Mouse (Mus musculus) kidney, postnatal 0 days (tissue): Measurements from ENCODE around the gene Kcne3. TPM values are rescaled to one million over a fixed set of nuclear protein-coding genes. Genes with fewer than 3 reads are reported as not detected.

Experiments used
- ATAC-seq: fragments of 200-750 bp; cut with Nextera tagmentation; replicated peaks from 2 replicates; pipeline ENCODE4 v1.8.0; 2017; ENCODE audit warnings: low read depth, moderate number of reproducible peaks, moderate TSS enrichment, moderate library complexity; ENCODE audit not compliant: low FRiP score
- DNase-seq: peaks from one replicate; pipeline ENCODE4 v3.0.0-alpha.2; 2016; ENCODE audit warnings: low spot score
- H3K27ac ChIP-seq: fragments of 300-500 bp; sonication (generic); 2 replicates; pipeline ENCODE4 v1.5.1; 2014; ENCODE audit warnings: mild to moderate bottlenecking
- H3K27me3 ChIP-seq: fragments of 300-500 bp; sonication (generic); 2 replicates; pipeline ENCODE4 v1.6.1; 2014; ENCODE audit warnings: low read length, mixed read lengths; ENCODE audit not compliant: insufficient read depth
- H3K36me3 ChIP-seq: fragments of 300-500 bp; sonication (generic); 2 replicates; pipeline ENCODE4 v1.6.1; 2014; ENCODE audit warnings: low read length, mixed read lengths; ENCODE audit not compliant: insufficient read depth
- H3K4me1 ChIP-seq: fragments of 300-500 bp; sonication (generic); replicated peaks from 2 replicates; pipeline ENCODE4 v1.6.1; 2014; ENCODE audit warnings: antibody characterized with exemption, low read length, mixed read lengths; ENCODE audit not compliant: insufficient read depth
- H3K4me2 ChIP-seq: fragments of 300-500 bp; sonication (generic); 2 replicates; pipeline ENCODE4 v1.6.1; 2014; ENCODE audit warnings: mild to moderate bottlenecking, low read length, moderate library complexity, mixed read lengths
- H3K4me3 ChIP-seq: fragments of 300-500 bp; sonication (generic); replicated peaks from 2 replicates; pipeline ENCODE4 v1.5.1; 2014; ENCODE audit warnings: low read depth, low read length
- H3K9ac ChIP-seq: fragments of 300-500 bp; sonication (generic); 2 replicates; pipeline ENCODE4 v1.6.1; 2014; ENCODE audit warnings: low read depth, low read length
- H3K9me3 ChIP-seq: fragments of 300-500 bp; sonication (generic); replicated peaks from 2 replicates; pipeline ENCODE4 v1.6.1; 2016; ENCODE audit warnings: low read length, inconsistent platforms, mixed read lengths
- CTCF ChIP-seq: IDR thresholded peaks from 2 replicates; pipeline ENCODE4 v1.5.1; 2016; ENCODE audit warnings: antibody characterized with exemption, low read depth, mild to moderate bottlenecking, moderate library complexity
- WGBS: fragments of 180-500 bp; shearing (Covaris S2); extraction: QIAGEN DNeasy Blood & Tissue Kit; methylation state at CpG from one replicate; pipeline ENCODE4 v1.1.7; 2014; 5-methylcytosine and 5-hydroxymethylcytosine counted together
- polyA plus RNA-seq: library from polyadenylated mRNA; unstranded; fragments of >200 nt; fragmentation: Nextera tagmentation; extraction: Ambion mirVana; gene quantifications from 2 replicates; pipeline ENCODE4 v1.2.1, GENCODE M21; 2015

The Kcne3 gene
- polyA plus RNA-seq, 1 experiment from 2014 or later = 2.3 TPM

DNA sequence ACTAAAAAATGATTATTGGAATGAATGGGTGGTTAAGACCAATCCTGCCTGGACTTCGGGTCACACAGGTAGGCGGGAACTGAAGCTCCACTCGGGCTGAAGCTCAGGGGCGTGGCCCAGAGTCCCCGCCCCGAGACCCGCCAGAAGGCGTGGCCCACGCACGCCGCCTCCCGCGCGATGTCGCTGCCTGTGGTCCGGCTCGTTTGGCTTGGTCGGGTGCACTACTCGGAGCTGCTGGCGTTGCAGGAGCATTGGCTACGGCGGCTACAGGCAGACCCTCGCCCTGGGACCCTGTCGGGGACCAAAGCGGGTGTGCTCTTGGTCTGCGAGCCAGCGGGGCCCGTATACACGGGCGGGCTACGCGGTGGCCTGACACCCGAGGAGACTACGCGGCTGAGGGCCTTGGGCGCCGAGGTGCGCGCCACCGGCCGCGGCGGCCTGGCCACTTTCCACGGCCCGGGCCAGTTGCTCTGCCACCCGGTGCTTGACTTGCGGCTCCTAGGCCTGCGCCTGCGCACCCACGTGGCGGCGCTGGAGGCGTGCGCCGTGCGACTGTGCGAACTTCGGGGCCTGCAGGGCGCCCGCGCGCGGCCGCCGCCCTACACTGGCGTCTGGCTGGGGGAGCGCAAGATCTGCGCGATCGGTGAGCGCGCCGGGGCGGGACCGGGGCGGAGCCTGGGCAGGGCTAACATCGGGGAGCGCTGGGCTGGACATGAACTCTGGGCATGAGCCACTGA, 17.0 kb upstream of the Kcne3 start, which contains the start of gene Lipt2:
Lipt2 (plus strand) TSS at position 173 of the 737 bp plus-strand sequence.
- Histone ChIP-seq H3K4me1 (peaks cover 6% of the 10 kb centered on the region; the same call in 1 of the 2 replicates), H3K9me3 (no peaks in the 10 kb centered on the region), H3K4me2 (peak within 1 kb of the TSS; percentile 99), H3K27me3 (no peaks in the 10 kb centered on the region), H3K27ac (peak within 1 kb of the TSS; percentile 99), H3K9ac (peak within 1 kb of the TSS; percentile 90), H3K36me3 (peaks cover 5% of the 10 kb centered on the region; the same call in 1 of the 2 replicates), H3K4me3 (peak within 1 kb of the TSS; percentile 84)
- WGBS = under 1% methylated on average over 71 of the region's 78 CpGs
- ATAC-seq (peak; percentile 96), DNase-seq (peak; percentile 92)
- peak; percentile 36; the same call in 1 of the 2 replicates for TF ChIP-seq CTCF

DNA sequence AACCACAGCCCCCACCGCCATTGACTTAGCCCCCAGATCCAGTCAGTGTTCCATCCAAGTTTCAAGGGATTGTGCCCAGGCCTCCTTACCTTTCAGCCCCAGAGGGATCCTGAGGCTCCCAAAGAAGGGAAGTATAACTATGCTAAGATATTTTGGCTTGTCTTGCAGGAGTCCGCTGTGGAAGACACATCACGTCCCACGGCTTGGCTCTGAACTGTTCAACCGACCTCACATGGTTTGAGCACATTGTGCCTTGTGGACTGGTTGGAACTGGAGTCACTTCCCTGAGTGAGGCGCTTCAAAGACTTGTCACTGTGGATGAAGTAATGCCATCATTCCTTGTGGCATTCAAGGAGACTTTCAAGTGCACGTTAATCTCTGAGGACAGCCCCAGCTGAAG, 16.3 kb upstream of the Kcne3 start:
- WGBS = 56% methylated on average over 7 of the region's 7 CpGs
- DNase-seq = no peak

GRCm38 (mm10) chr7:100163506-100163905, 12.8 kb upstream of the Kcne3 start:
- H3K9me3 ChIP-seq = no peaks in the 10 kb centered on the region
- ATAC-seq = no peak
- peaks cover 6% of the 10 kb centered on the region; the same call in 1 of the 2 replicates for H3K4me1 ChIP-seq
- H3K9ac ChIP-seq = no peak overlapping the region
- no peak overlapping the region for H3K27ac ChIP-seq
- 55% methylated on average over 4 of the region's 4 CpGs for WGBS
- H3K4me2 ChIP-seq = no peak overlapping the region
- TF ChIP-seq CTCF = no peak
- H3K27me3 ChIP-seq = no peaks in the 10 kb centered on the region
- no peak for DNase-seq
- peaks cover 5% of the 10 kb centered on the region; the same call in 1 of the 2 replicates for H3K36me3 ChIP-seq
- no peak overlapping the region for H3K4me3 ChIP-seq

More for the DNA sequence above, 16.3 kb upstream of the Kcne3 start:
- TF ChIP-seq CTCF = no peak
- H3K27me3 ChIP-seq = no peaks in the 10 kb centered on the region
- peaks cover 6% of the 10 kb centered on the region; the same call in 1 of the 2 replicates for H3K4me1 ChIP-seq
- peaks cover 5% of the 10 kb centered on the region; the same call in 1 of the 2 replicates for H3K36me3 ChIP-seq
- ATAC-seq = no peak
- H3K4me2 ChIP-seq = peak overlapping the region; percentile 99
- peak overlapping the region; percentile 90 for H3K9ac ChIP-seq
- H3K27ac ChIP-seq = peak overlapping the region; percentile 99
- peak overlapping the region; percentile 84 for H3K4me3 ChIP-seq
- H3K9me3 ChIP-seq = no peaks in the 10 kb centered on the region

DNA sequence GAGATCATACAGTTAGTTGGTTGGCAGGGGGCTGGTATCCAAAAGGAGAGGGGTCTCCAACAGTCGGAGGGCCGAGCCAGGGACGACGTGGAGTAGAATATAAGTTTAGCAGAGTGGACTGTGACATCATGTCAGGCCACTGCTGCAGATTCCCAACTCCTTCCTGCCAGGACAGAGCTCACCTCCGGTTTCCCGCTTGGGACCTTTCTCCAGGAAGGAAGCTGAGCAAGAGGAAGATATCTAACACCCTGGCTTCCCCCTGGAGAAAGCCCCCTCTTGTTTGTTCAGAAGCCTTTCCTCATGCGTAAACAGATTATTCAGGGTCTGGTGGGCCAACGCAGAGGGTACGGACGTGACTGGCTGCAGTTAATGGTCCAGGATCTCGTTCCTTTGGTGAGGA, 7.6 kb upstream of the Kcne3 start:
- DNase-seq = no peak
- Histone ChIP-seq H3K36me3 (no peaks in the 10 kb centered on the region), H3K27ac (0 out of 2 replicates have a peak overlapping the region, but pooled peaks have one; percentile 19), H3K9me3 (no peaks in the 10 kb centered on the region), H3K4me1 (no peaks in the 10 kb centered on the region), H3K4me3 (no peak overlapping the region), H3K9ac (no peak overlapping the region), H3K27me3 (no peaks in the 10 kb centered on the region), H3K4me2 (no peak overlapping the region)
- no peak for ATAC-seq
- 59% methylated on average over 11 of the region's 11 CpGs for WGBS
- no peak for TF ChIP-seq CTCF

DNA sequence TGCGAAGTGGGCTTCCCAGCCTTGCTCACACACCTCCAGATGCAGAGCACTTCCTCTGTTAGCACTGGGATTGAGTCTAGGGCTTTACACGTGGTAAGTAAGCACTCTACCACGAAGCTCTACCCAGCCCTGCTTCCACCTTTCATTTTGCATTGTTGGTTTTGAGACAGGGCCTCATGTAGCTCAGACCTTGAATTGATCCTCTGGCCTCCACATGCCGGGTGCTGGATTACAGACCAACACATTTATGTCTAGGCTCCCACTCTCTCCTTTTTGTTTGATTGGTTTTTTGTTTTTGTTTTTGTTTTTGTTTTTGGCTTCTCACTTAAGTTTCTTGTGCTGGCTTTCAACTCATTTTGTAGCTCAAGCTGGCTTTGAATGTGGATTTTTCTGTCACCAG, 5.5 kb upstream of the Kcne3 start:
- H3K4me3 ChIP-seq = no peak overlapping the region
- DNase-seq = no peak
- H3K27ac ChIP-seq = no peak overlapping the region
- TF ChIP-seq CTCF = no peak
- WGBS = 66% methylated on average over 4 of the region's 4 CpGs
- H3K9me3 ChIP-seq = no peaks in the 10 kb centered on the region
- no peaks in the 10 kb centered on the region for H3K4me1 ChIP-seq
- no peaks in the 10 kb centered on the region for H3K36me3 ChIP-seq
- no peak for ATAC-seq
- no peak overlapping the region for H3K9ac ChIP-seq
- no peaks in the 10 kb centered on the region for H3K27me3 ChIP-seq
- H3K4me2 ChIP-seq = no peak overlapping the region

DNA sequence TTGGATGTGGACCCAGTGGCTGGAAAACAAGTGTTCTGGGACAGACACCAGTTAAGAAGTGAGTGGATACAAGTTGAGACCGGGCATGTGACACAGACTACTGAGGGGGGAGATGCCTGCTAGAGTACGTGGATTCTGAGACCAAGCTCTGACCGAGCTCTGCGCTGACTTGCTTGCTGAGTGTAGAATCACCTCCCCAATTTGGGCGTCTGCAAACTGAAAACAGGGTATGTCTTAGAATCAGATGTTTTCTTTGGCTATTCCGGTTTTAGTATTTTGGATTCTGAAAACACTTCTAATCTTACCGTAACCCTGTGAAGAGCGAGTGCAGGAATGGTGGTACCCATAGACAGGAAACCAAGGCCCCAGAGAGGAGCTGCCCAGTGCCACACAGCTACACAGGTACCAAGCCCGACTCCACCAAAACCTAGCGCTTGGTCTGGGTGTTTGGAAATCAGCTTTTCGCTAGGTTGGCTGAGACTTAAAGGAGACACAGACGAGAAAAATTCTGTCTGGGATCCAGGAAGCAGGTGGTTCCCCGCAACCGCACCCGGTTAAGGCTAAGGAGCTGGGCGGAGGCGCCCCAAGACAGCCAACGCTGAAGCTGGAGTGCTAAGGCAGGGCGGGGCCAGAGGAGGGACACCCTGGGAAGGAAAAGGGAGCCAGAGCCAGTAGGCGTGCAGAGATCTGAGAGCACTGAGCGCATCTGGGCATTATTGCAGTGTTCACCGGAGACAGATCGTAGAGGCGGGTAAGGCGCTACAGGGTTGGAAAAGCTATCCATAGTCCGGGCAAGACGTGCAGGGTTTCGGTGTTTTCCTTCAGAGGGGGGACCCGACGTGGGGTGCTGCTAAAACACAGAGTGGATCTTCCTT, 2.0 kb downstream of the Kcne3 start:
- 7% methylated on average over 30 of the region's 30 CpGs for WGBS
- no peak for TF ChIP-seq CTCF
- no peak overlapping the region for H3K27ac ChIP-seq
- DNase-seq = peak; percentile 72
- peaks cover 19% of the 10 kb centered on the region for H3K27me3 ChIP-seq
- no peaks in the 10 kb centered on the region for H3K9me3 ChIP-seq
- H3K4me3 ChIP-seq = peak overlapping the region; percentile 41
- H3K4me1 ChIP-seq = peaks cover 10% of the 10 kb centered on the region; the same call in 1 of the 2 replicates
- ATAC-seq = peak; percentile 69
- peak overlapping the region; percentile 42; the same call in 1 of the 2 replicates for H3K9ac ChIP-seq
- H3K4me2 ChIP-seq = peak overlapping the region; percentile 83
- no peaks in the 10 kb centered on the region for H3K36me3 ChIP-seq
